Mouse (Mus musculus): ENCODE results near the gene Dut.
"Not testable (repeated sequence)": the region's sequence is repeated elsewhere in the genome, so short reads cannot be mapped to it uniquely, and the experiment has no call there.

The Dut gene

GRCm38 (mm10) chr2:125254630-125255029, 7.6 kb downstream of the Dut start:
- no peak for DNase-seq (ENCODE audit: low read depth, low spot score)

- no peak for DNase-seq (ENCODE audit: low read depth, low spot score)
Measured at GRCm38 (mm10) chr2:125255886-125256285, 8.9 kb downstream of the Dut start.

DNA sequence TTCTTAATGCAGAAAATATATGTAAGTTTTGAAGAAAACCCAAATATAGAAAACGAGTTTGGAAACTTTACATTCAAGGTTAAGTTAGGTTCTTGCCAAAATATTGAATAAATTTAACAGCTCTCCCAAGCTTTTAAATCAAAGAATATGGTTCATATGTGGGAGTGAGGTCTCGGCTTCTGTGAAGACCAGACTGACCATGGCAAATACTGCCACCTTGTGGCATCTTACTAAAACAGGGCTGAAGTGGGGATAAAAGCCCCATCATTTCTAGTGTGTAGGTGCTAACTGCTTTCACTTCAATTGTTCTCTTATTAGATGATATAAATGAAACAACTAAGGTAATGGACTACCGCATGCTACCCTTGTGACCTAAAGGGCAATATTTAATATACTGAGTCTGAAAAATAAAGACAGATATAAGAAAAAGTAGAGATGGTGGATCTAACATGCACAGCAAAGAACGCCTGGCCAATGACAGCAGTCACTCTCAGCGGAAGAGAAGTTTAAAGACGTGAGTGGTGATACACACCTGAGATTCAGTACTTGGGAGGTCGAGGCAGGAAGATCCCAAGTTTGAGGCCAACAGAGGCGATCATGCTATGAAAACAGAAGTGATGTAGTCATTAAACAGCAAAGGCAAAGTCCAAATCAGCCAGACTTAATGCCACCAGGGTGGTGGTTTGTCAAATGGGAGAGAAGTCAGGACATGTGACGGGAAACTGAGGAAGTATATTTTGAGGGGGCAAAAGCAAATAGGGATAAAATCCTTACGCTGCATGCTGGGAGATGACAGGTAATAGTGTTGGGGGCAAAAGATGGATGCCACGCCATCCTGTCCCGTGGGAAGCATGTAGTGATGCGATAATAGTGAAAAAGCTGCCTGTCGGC, 12.5 kb downstream of the Dut start:
- DNase-seq (ENCODE audit: low read depth, low spot score): peak; percentile 13

GRCm38 (mm10) chr2:125260326-125260725, 13.3 kb downstream of the Dut start:
- no peak for DNase-seq (ENCODE audit: low read depth, low spot score)

DNA sequence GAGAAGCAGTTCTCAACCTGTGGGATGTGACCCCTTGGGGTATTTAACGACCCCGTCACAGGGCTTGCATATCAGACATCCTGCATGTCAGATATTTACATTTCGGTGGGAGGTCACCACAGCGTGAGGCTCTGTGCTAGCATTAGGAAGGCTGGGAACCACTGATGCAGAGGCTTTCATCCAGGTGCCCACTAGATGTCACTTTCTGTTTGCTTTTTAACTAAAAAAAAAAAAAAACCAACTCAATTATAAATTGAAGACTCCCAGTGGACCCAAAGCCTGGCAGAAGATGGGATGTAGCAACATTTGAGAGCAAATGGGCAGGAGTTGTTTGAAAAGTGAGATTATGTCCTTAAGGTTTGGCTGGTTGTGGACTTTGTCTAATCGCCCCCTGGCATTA, 16.1 kb downstream of the Dut start:
- DNase-seq (ENCODE audit: low read depth, low spot score): no peak

DNA sequence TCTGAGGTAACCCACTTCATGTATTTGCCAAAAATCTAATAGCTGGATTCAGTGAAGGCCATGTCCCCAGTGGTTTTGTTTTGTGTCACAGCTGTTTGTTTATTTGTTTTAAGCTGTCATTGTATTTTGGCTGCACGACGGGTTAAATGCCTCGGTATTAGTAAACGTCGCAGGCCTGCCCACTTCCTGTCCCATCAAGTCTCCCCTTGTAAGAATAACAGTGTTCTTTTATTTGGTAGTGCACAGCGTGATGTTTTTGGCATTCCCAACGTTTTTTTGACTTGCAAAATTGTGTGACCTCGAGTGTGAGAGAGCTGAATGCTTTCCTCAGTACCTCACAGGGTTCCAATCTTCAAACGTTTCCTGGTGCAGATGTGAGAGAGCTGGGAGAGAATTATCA, 16.8 kb downstream of the Dut start:
- DNase-seq (ENCODE audit: low read depth, low spot score): no peak

- DNase-seq (ENCODE audit: low read depth, low spot score): no peak
Measured at GRCm38 (mm10) chr2:125268876-125269275, 21.9 kb downstream of the Dut start.

- DNase-seq (ENCODE audit: low read depth, low spot score): no peak
Measured at GRCm38 (mm10) chr2:125275617-125276016, 28.6 kb downstream of the Dut start.

- no peak for DNase-seq (ENCODE audit: low read depth, low spot score)
Measured at GRCm38 (mm10) chr2:125276692-125277091, 29.7 kb downstream of the Dut start.

DNA sequence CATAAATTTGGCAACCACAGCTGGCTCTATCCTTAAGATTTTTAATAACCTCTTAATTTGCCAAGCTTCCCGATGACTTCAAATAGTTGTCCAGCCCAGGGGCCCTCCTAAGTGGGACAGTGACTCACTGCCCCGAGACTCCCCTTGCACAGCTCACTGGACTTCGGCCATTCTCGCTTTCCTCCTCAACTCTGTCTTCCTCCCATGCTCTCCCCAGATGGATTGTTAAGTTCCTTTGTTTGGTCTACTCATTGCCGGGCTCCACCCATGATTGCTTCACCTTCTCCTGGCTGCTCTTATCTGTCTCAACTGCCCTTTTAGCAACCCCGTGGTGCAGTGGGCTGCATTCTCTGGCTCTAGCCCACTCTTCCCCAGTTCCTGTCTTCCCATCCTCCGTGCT, 31.5 kb downstream of the Dut start:
- DNase-seq (ENCODE audit: low read depth, low spot score): no peak

- DNase-seq (ENCODE audit: low read depth, low spot score): not testable (repeated sequence)
Measured at GRCm38 (mm10) chr2:125279995-125280394, 33.0 kb downstream of the Dut start.

DNA sequence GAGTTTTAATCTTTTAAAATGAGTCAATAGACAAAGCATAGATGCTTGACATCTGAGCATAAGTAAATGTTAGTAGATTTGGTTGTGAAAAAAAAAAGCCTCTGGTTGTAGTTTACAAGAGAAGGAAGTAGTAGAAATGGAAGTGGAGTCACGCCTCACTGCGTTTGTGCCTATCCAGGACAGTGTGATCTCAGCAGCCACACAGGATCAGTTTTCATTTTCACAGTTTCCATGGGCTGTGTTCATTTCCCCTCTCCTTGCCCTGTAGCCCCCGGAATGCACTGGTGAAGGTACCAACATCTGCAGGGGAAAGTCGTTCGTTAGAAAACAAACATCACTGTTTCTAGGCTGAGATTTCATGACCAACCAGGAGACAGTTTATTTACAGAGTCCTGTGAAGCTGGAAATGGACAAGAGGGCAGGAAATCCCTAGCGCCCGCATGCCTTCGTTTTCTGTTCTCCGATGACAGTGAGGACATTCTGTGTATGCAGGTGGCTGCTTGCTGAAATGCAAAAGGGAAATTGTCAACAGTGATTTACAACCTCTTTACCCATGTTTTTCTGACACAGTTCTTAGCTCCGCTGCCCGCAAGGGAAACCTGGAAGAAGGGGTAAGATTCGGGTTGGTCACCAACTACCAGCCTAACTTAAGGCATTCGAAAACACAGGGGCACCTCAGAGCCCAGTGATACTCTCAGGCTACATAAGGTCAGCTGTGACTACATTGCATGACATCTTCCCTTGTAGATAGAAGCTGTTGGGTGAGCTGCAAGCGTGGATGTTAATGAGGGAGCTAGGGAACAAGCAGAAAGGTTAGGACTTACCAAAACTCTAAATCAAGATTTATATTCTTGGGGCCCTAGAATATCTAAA, 35.6 kb downstream of the Dut start:
- no peak for DNase-seq (ENCODE audit: low read depth, low spot score)

DNA sequence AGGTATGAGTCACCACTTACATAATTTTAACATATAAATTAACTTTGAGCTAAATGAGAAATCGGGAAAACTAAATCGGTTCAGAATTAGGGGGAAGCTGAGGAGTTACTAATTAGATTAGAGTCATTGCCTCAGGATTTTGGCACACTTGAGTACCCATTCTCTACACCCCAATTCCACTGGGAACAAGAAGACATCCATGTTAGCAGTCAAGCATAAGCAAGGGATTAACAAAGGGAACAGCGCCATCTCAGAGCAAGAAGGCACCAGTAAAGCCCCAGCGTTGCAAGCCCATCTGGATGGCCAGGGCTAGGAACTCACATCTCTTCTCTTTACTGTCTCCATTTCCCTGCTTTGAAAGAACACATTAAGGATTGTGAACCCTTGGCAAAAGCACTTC, 38.8 kb downstream of the Dut start:
- no peak for DNase-seq (ENCODE audit: low read depth, low spot score)

DNA sequence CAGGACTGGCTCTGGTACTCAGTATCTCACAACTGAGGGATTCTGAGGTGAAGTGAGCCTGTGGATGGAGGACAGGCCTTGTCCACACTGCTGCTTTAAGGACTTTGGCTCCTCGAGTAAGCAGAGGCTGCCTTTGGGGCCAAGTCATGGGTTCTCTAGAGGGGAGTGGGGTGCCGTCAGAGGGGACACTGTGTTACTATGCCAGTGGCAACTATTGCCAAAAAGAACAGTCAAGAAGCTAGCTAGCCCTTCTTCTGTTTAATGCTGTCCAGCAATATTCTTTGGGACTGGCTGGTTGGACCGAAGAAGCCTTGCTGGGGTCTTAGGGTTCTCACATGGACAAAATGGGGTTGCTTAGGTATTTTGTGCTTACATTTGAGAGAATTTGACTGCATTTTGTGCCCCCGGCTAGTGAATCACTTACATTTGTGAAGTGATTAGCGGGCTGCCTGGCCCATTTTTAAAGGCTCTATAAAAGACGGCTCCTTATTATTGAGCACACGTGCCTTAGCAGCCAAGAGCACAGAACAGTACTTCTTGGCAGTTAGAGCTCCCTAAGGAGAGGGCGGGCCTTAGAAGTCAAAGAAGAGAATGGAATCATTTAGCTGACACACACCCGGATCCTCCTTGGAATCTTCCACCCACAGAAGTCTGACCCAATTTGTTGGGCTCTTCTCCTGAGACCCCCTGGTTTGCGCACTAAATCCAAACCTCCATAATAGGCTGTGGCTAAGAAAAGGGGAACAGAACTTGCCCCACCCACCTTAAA, 43.4 kb downstream of the Dut start:
- DNase-seq (ENCODE audit: low read depth, low spot score): no peak

- DNase-seq (ENCODE audit: low read depth, low spot score): no peak
Measured at GRCm38 (mm10) chr2:125291101-125291500, 44.1 kb downstream of the Dut start.

DNA sequence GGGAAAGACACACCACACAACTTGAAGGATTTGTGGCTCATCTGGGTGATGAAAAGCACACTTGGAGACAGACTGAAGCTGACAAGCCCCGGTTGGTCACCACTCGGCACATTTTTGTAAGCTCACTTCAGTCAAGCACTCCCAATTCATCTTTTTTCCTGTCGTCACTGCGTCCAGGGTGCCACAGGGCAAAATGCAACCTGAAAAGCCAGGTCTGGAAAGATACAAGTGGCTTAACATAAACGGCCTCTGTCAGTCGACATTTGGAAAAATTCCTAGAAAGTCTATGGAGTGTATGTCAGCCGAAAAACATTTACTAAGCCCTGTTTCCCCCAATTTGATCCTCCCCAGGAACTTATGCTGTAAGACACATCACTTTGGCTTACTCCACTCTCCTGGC, 45.6 kb downstream of the Dut start:
- no peak for DNase-seq (ENCODE audit: low read depth, low spot score)

GRCm38 (mm10) chr2:125293969-125294491, 47.0 kb downstream of the Dut start:
- DNase-seq (ENCODE audit: low read depth, low spot score): no peak

DNA sequence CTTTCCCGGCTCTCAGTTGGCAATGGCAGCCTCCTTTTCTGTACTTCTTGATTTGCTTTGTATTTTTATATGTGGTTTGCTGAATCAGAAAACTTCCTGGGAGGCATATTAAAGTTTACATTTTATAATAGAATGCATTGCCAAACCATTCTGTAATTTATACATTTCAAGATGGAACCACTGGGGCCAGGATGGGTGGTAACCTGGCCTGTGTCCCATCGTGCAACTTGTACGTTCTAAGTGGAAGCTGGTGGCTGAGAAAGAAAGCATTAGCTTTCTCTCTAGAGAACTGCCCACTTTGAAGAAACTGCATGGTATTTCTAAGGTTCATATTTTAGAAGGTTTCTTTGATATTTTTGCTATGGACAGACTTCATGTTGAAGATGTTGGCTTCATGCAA, 48.5 kb downstream of the Dut start:
- DNase-seq (ENCODE audit: low read depth, low spot score): no peak

DNA sequence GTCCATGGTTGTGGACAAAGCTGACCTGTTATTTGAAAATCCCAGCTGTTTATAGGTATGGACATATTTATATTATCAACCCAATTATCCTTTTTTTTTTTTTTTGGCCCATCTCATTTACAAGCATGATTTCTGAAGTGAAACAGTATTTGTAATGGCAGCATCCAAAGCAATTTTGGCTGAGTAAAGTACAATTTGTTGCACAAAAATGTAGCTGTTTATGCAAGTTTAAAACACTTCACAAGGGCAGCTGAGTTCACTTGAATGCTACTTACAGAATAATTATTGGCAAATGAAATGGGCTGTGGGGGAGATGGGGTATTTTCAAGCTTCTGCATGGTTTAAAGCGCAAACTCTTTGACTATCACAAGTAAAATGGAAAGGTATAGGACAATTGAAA, 51.9 kb downstream of the Dut start:
- no peak for DNase-seq (ENCODE audit: low read depth, low spot score)

DNA sequence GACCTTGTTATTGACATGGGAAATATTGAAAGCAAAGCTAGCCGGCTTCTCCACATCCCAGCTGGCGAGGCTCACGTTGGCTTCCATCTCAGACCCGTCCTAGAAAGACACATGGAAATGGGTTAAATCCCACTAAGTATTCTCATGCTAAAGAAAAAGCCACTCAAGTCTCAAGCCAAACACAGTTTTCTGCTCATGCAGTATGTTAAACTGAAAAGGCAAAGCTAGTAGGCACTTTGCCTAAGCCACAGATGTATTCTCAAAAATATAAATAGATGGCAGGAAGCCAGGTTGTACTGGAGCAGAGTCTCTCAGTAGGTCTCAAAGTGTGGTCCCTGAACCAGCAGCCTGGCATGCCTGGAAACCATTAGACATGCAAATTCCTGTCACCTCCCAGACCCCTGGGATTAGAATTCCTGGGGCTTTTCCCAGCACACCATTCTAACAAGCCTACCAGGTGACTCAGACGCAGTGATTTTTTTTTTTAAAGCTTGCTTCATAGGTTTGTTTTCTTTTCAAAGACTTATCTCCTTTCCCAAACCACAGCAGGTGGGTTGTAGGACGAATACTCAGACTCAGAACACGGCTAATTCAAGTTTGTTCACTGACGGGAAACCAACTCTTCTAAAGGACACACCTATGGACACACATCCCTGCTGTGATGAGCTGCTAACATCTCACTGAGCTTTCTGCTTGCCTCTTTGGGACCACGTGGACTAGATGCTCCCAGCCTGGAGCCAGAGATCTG, 55.1 kb downstream of the Dut start:
- DNase-seq (ENCODE audit: low read depth, low spot score): no peak

GRCm38 (mm10) chr2:125302625-125302924, 55.6 kb downstream of the Dut start:
- no peak for DNase-seq (ENCODE audit: low read depth, low spot score)
